Mouse (Mus musculus): ENCODE results near the gene Crebbp. TPM values are rescaled to one million over a fixed set of nuclear protein-coding genes. Genes with fewer than 3 reads are reported as not detected.

The Crebbp gene
- polyA plus RNA-seq, 1 experiment, result 41.4 TPM

- Histone ChIP-seq H3K4me3 (ENCODE audit: insufficient read depth, low read length) (no peak overlapping the region), H3K27ac (ENCODE audit: insufficient read depth, low read depth, low read length) (no peak overlapping the region), H3K4me1 (ENCODE audit: control insufficient read depth, insufficient read depth, low read length) (peaks cover 16% of the 10 kb centered on the region)
- TF ChIP-seq POLR2A (IDR thresholded peaks at IDR 0.05; ENCODE audit: borderline replicate concordance, low read depth, low read length) (no peak), CTCF (IDR thresholded peaks at IDR 0.05; ENCODE audit: low read depth, low read length) (no peak)
These were observed 148.9 kb downstream of the Crebbp start for GRCm38 (mm10) chr16:4064945-4065344.

GRCm38 (mm10) chr16:4053811-4054210, 160.0 kb downstream of the Crebbp start:
- no peak for TF ChIP-seq CTCF (IDR thresholded peaks at IDR 0.05; ENCODE audit: low read depth, low read length)
- TF ChIP-seq POLR2A (IDR thresholded peaks at IDR 0.05; ENCODE audit: borderline replicate concordance, low read depth, low read length), result no peak
- Histone ChIP-seq H3K4me1 (ENCODE audit: control insufficient read depth, insufficient read depth, low read length) (peaks cover 16% of the 10 kb centered on the region), H3K4me3 (ENCODE audit: insufficient read depth, low read length) (no peak overlapping the region), H3K27ac (ENCODE audit: insufficient read depth, low read depth, low read length) (no peak overlapping the region)

DNA sequence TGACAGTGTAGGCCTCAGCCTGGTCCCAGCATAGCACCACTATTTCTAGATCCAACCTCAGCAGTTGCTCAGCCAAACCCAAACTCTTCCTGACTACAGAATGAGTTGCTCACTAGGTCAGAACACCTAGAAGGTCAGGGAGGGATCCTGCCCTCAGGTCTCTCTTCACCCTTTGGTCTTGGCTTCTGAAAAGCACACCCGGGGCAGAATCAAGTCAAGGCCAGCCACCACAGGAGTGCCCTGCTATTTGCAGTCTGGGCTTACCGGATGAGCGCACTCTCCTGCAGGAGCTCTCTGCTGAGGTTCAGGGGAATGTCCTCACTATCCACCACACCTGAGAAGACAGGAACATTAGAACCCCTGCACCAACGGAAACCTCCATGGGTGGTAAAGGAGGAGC, 161.2 kb downstream of the Crebbp start:
- no peak overlapping the region for H3K27ac ChIP-seq (ENCODE audit: insufficient read depth, low read depth, low read length)
- peaks cover 16% of the 10 kb centered on the region for H3K4me1 ChIP-seq (ENCODE audit: control insufficient read depth, insufficient read depth, low read length)
- TF ChIP-seq CTCF (IDR thresholded peaks at IDR 0.05; ENCODE audit: low read depth, low read length) (no peak), POLR2A (IDR thresholded peaks at IDR 0.05; ENCODE audit: borderline replicate concordance, low read depth, low read length) (no peak)
- H3K4me3 ChIP-seq (ENCODE audit: insufficient read depth, low read length), result no peak overlapping the region

DNA sequence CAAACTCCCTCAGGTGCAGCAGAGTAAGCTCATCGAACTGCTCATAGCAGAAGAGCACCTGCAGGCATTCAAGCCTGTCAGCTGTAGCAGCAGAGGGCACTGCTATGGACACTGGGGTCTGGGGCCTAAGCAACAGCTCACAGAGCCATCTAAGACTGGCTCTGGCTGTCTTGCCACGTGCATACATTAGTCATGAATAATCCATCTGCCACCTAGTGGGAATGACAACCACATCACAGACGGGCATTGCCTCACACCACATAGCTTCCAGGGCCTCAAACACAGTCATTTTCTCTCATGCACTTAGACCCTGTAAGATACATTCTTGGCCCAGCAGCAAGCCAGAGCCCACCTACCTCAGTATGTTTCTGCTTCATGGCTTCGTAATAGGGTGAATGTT, 168.3 kb downstream of the Crebbp start:
- Histone ChIP-seq H3K4me1 (ENCODE audit: control insufficient read depth, insufficient read depth, low read length) (peaks cover under 1% of the 10 kb centered on the region), H3K4me3 (ENCODE audit: insufficient read depth, low read length) (no peak overlapping the region), H3K27ac (ENCODE audit: insufficient read depth, low read depth, low read length) (no peak overlapping the region)
- TF ChIP-seq POLR2A (IDR thresholded peaks at IDR 0.05; ENCODE audit: borderline replicate concordance, low read depth, low read length), result no peak
- TF ChIP-seq CTCF (IDR thresholded peaks at IDR 0.05; ENCODE audit: low read depth, low read length), result no peak

- no peaks in the 10 kb centered on the region for H3K4me1 ChIP-seq (ENCODE audit: control insufficient read depth, insufficient read depth, low read length)
- TF ChIP-seq CTCF (IDR thresholded peaks at IDR 0.05; ENCODE audit: low read depth, low read length) (no peak), POLR2A (IDR thresholded peaks at IDR 0.05; ENCODE audit: borderline replicate concordance, low read depth, low read length) (no peak)
- H3K27ac ChIP-seq (ENCODE audit: insufficient read depth, low read depth, low read length), result no peak overlapping the region
- no peak overlapping the region for H3K4me3 ChIP-seq (ENCODE audit: insufficient read depth, low read length)
These were observed 169.7 kb downstream of the Crebbp start for GRCm38 (mm10) chr16:4044093-4044492.

DNA sequence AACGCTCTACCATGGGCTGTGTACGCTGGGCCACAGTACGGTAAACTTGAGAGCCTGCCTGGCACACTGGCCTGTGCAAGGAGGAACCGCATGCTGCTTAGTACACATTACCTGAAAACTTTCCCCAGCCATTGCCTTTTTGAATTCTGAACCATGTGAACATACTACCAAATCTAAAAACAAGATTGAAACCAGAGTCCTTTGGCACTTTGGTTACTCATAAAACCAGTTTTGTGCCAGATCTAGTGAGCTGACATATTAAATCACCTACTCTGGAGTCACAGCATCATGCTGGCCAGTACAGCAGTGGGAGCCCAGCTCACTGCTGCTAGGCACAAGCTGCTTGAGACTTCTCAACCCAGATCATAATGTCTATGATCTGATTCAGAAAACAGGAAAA, 172.2 kb downstream of the Crebbp start:
- no peaks in the 10 kb centered on the region for H3K4me1 ChIP-seq (ENCODE audit: control insufficient read depth, insufficient read depth, low read length)
- H3K4me3 ChIP-seq (ENCODE audit: insufficient read depth, low read length), result no peak overlapping the region
- TF ChIP-seq CTCF (IDR thresholded peaks at IDR 0.05; ENCODE audit: low read depth, low read length), result no peak
- no peak for TF ChIP-seq POLR2A (IDR thresholded peaks at IDR 0.05; ENCODE audit: borderline replicate concordance, low read depth, low read length)
- no peak overlapping the region for H3K27ac ChIP-seq (ENCODE audit: insufficient read depth, low read depth, low read length)

DNA sequence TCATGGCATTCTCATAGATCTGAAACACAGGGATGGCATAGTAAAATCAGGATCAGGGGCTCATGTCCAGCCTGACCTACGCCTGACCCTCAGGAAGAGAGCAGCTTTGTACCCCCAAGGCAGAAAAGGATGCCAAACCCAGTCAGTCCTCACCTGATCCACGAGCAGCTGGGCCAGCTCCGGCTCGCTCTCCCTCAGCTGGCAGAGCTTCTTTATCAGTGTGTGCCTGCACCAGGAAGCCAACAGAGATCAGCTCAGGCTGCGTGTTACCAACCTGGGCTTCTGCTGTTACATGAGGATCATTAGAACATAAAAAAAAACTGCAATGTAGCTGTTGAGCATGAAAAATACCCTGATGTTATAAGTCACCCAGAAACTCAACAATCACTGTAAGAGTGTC, 173.6 kb downstream of the Crebbp start:
- H3K4me3 ChIP-seq (ENCODE audit: insufficient read depth, low read length), result no peak overlapping the region
- H3K27ac ChIP-seq (ENCODE audit: insufficient read depth, low read depth, low read length), result no peak overlapping the region
- TF ChIP-seq CTCF (IDR thresholded peaks at IDR 0.05; ENCODE audit: low read depth, low read length) (no peak), POLR2A (IDR thresholded peaks at IDR 0.05; ENCODE audit: borderline replicate concordance, low read depth, low read length) (no peak)
- H3K4me1 ChIP-seq (ENCODE audit: control insufficient read depth, insufficient read depth, low read length), result no peaks in the 10 kb centered on the region

DNA sequence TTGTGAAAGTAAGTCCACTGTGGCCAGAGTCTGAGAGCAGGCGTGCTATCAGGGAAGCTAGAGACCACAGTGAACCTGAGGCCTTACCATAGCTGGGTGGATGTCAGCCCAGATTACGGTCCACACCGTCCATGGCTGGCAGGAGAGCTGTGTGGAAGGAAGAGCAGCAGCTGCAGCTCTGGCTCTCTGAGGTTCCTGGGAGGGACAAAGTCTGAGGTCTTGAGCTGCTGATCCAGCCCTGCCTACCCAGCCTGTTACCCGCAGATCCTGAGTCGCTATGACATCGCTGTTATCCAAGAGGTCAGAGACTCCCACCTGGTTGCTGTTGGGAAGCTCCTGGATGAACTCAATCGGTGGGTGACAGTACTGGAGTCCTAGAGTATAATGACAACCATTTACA, 176.1 kb downstream of the Crebbp start:
- no peak overlapping the region for H3K27ac ChIP-seq (ENCODE audit: insufficient read depth, low read depth, low read length)
- no peak overlapping the region for H3K4me3 ChIP-seq (ENCODE audit: insufficient read depth, low read length)
- TF ChIP-seq CTCF (IDR thresholded peaks at IDR 0.05; ENCODE audit: low read depth, low read length) (no peak), POLR2A (IDR thresholded peaks at IDR 0.05; ENCODE audit: borderline replicate concordance, low read depth, low read length) (no peak)
- no peaks in the 10 kb centered on the region for H3K4me1 ChIP-seq (ENCODE audit: control insufficient read depth, insufficient read depth, low read length)

DNA sequence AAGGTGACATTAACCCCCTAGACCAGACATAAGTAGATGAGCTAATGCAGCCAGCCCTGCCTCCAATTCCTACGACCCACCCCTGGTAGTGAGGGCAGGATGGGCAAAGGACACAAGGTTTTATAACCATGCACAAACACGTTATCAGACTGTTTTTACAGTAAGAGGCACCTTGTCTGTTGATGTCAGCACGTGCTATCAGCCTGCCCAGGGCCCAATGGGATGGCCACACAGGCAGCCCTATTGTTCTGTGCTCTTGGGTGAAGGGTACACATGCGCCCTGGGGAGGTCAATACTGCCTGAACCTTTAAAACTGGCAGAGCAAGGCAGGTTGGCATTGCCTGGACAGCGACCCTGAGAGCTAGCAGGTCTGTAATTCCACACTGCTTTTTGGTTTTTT, 177.0 kb downstream of the Crebbp start, which contains the start of gene Dnase1:
Dnase1 (plus strand) TSS at position 136 of the 400 bp plus-strand sequence.
- Histone ChIP-seq H3K27ac (ENCODE audit: insufficient read depth, low read depth, low read length) (no peak within 1 kb of the TSS), H3K4me1 (ENCODE audit: control insufficient read depth, insufficient read depth, low read length) (no peaks in the 10 kb centered on the region), H3K4me3 (ENCODE audit: insufficient read depth, low read length) (no peak within 1 kb of the TSS)

DNA sequence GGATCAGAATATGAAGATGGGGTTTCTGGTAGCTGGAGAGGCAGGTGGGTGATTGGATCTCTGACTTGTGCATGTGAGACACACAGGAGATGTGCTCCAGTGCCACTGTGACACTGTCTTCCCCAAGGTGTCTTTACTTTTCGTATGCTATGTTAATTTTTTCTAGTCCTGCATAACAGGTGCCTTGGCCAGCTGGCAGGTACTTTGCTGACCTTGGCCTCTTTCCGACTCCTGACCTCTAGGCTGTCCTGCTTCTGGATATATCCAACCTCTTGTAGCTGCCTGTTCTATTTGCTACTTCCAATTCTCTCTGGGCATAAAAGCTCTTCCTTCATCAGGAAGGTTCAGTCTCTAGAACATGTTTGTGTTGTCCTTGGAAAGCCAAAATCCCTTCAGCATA, 178.2 kb downstream of the Crebbp start:
- TF ChIP-seq POLR2A (IDR thresholded peaks at IDR 0.05; ENCODE audit: borderline replicate concordance, low read depth, low read length) (no peak), CTCF (IDR thresholded peaks at IDR 0.05; ENCODE audit: low read depth, low read length) (no peak)
- H3K4me1 ChIP-seq (ENCODE audit: control insufficient read depth, insufficient read depth, low read length), result no peaks in the 10 kb centered on the region
- H3K27ac ChIP-seq (ENCODE audit: insufficient read depth, low read depth, low read length), result no peak overlapping the region
- H3K4me3 ChIP-seq (ENCODE audit: insufficient read depth, low read length), result no peak overlapping the region

More for the DNA sequence above, 177.0 kb downstream of the Crebbp start, which contains the start of gene Dnase1:
- TF ChIP-seq CTCF (IDR thresholded peaks at IDR 0.05; ENCODE audit: low read depth, low read length) (no peak), POLR2A (IDR thresholded peaks at IDR 0.05; ENCODE audit: borderline replicate concordance, low read depth, low read length) (no peak)

DNA sequence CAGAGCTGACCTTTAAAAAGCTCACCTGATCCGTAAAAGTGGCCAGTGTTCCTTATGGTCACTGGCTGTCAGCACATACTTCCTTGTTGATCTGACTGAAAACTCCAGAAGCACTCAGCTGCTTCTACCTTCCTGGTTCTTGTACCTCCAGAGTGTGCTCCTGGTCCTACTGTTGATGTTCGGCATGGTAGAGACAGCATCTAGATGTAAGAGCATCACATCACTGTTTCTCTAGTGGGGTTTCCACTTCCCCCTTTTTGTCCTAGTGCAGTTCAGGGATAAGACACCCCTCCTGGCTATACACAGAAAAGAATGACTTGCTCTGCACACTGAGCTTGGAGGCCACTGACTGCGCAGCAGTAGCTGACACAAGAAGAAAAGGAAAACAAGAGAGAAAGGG, 179.3 kb downstream of the Crebbp start:
- H3K4me1 ChIP-seq (ENCODE audit: control insufficient read depth, insufficient read depth, low read length), result no peaks in the 10 kb centered on the region
- TF ChIP-seq POLR2A (IDR thresholded peaks at IDR 0.05; ENCODE audit: borderline replicate concordance, low read depth, low read length), result no peak
- no peak for TF ChIP-seq CTCF (IDR thresholded peaks at IDR 0.05; ENCODE audit: low read depth, low read length)
- H3K27ac ChIP-seq (ENCODE audit: insufficient read depth, low read depth, low read length), result no peak overlapping the region
- no peak overlapping the region for H3K4me3 ChIP-seq (ENCODE audit: insufficient read depth, low read length)
